Mouse (Mus musculus): Measurements from ENCODE around the gene Efcab14. TPM values are rescaled to one million over a fixed set of nuclear protein-coding genes. Genes with fewer than 3 reads are reported as not detected.

Gene Efcab14
- total and polyA plus RNA-seq, 2 experiments from 2014 or later = 16.2 to 16.7 TPM

DNA sequence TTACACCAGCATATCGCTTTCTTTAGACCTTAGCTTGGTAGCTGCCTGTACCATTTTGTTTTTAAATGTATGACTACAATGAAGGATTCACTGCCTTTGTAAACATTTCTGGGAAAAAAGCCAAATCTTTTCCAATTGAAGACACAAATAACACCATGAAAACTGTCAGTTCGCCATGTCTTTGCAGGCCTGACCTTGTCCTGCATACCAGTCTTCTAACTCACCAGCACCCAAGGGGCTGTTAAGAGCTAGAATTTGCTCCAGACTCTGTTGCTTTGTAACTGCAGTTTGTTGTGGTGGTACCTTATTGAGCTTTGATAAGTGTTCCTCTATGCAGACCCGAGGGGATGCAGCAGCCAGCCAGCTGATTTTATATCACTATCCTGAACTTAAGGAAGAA lies 62.4 kb downstream of the Efcab14 start:
- Histone ChIP-seq H3K4me3 (ENCODE audit: low read depth, low read length) (no peak overlapping the region), H3K27me3 (ENCODE audit: insufficient read depth, low read length) (no peaks in the 10 kb centered on the region), H3K9me3 (ENCODE audit: low read length) (no peaks in the 10 kb centered on the region), H3K27ac (ENCODE audit: low read depth, low read length) (no peak overlapping the region), H3K4me2 (ENCODE audit: low read depth, low read length, poor library complexity, severe bottlenecking) (no peak overlapping the region), H3K36me3 (ENCODE audit: insufficient read depth, low read length) (peaks cover 43% of the 10 kb centered on the region), H3K4me1 (ENCODE audit: insufficient read depth, low read length) (no peaks in the 10 kb centered on the region), H3K9ac (replicated peaks; ENCODE audit: low read length, poor library complexity, severe bottlenecking) (no peak overlapping the region)
- no peak for TF ChIP-seq CTCF (IDR thresholded peaks at IDR 0.05)
- ATAC-seq (ENCODE audit: low FRiP score) (no peak), DNase-seq (ENCODE audit: low spot score) (peak; percentile 24)
- 74% methylated on average over 3 of the region's 3 CpGs for WGBS

DNA sequence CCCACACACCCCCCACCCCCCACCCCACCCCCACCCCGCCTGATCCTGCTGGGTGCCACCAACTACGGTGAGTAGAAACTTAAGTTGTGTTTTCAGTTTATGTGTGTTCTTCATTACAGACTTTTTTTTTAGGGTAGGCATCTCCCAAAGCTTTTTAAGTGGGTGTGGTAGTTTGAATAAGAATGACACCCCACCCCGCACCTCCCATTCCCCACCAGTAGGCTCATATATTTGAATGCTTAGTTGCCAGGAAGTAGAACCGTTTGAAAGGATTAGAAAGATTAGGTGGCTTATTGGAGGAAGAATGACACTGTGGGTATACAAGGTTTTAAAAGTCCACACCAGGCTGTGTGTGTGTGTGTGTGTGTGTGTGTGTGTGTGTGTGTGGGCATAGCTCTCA lies 74.8 kb downstream of the Efcab14 start:
- ATAC-seq (ENCODE audit: low FRiP score) (no peak), DNase-seq (ENCODE audit: low spot score) (no peak)
- Histone ChIP-seq H3K4me2 (ENCODE audit: low read depth, low read length, poor library complexity, severe bottlenecking) (no peak overlapping the region), H3K27me3 (ENCODE audit: insufficient read depth, low read length) (no peaks in the 10 kb centered on the region), H3K9me3 (ENCODE audit: low read length) (no peaks in the 10 kb centered on the region), H3K4me1 (ENCODE audit: insufficient read depth, low read length) (no peaks in the 10 kb centered on the region), H3K9ac (replicated peaks; ENCODE audit: low read length, poor library complexity, severe bottlenecking) (no peak overlapping the region), H3K4me3 (ENCODE audit: low read depth, low read length) (no peak overlapping the region), H3K27ac (ENCODE audit: low read depth, low read length) (no peak overlapping the region), H3K36me3 (ENCODE audit: insufficient read depth, low read length) (peaks cover 19% of the 10 kb centered on the region; the same call in 1 of the 2 replicates)
- no peak for TF ChIP-seq CTCF (IDR thresholded peaks at IDR 0.05)
- WGBS = 78% methylated on average over 4 of the region's 4 CpGs

DNA sequence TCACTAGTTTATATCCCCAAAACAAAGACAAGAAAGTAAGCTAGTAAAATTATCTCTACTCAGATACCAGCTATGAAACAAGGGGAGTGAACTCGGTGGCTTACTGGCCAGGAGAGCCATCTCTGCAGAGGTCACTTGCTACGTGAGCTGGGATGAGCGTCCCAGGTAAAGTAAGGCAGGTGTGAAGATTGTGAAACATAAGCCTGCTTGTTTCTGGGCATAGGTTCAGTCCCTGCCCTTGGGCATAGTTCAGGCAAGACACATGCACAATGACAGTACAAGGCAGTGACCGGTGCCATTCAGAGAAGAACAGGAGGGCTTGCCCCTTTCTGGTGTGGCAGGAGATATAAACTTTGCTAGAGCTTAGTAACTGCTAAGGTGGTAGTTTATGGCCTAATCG lies 78.1 kb downstream of the Efcab14 start:
- TF ChIP-seq CTCF (IDR thresholded peaks at IDR 0.05) = no peak
- peaks cover 19% of the 10 kb centered on the region; the same call in 1 of the 2 replicates for H3K36me3 ChIP-seq (ENCODE audit: insufficient read depth, low read length)
- H3K4me1 ChIP-seq (ENCODE audit: insufficient read depth, low read length) = no peaks in the 10 kb centered on the region
- no peak for DNase-seq (ENCODE audit: low spot score)
- no peaks in the 10 kb centered on the region for H3K27me3 ChIP-seq (ENCODE audit: insufficient read depth, low read length)
- H3K4me3 ChIP-seq (ENCODE audit: low read depth, low read length) = no peak overlapping the region
- H3K9ac ChIP-seq (replicated peaks; ENCODE audit: low read length, poor library complexity, severe bottlenecking) = no peak overlapping the region
- no peak overlapping the region for H3K4me2 ChIP-seq (ENCODE audit: low read depth, low read length, poor library complexity, severe bottlenecking)
- no peaks in the 10 kb centered on the region for H3K9me3 ChIP-seq (ENCODE audit: low read length)
- 95% methylated on average over 5 of the region's 5 CpGs for WGBS
- ATAC-seq (ENCODE audit: low FRiP score) = no peak
- no peak overlapping the region for H3K27ac ChIP-seq (ENCODE audit: low read depth, low read length)

DNA sequence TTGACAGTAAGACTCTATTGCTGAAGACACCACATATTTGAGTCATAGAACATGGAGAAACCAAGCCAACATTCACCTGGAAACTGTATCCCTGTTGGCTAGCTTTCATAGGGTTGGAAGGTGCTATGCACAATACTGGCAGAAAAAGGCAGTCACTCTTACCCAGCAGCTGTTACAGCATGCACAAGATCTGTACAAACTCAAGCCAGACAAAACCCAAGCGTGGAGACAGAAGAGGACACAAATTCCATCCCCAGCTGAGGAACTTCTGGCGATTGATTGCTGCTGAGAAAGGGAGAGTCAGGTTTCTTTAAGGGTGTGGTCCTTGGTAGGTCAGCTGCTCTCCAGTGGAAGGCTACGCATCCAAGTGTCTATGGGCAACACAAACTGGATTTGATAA lies 82.7 kb downstream of the Efcab14 start:
- Histone ChIP-seq H3K9me3 (ENCODE audit: low read length) (no peaks in the 10 kb centered on the region), H3K27me3 (ENCODE audit: insufficient read depth, low read length) (no peaks in the 10 kb centered on the region), H3K4me2 (ENCODE audit: low read depth, low read length, poor library complexity, severe bottlenecking) (no peak overlapping the region), H3K27ac (ENCODE audit: low read depth, low read length) (no peak overlapping the region), H3K9ac (replicated peaks; ENCODE audit: low read length, poor library complexity, severe bottlenecking) (no peak overlapping the region), H3K4me1 (ENCODE audit: insufficient read depth, low read length) (no peaks in the 10 kb centered on the region), H3K4me3 (ENCODE audit: low read depth, low read length) (no peak overlapping the region), H3K36me3 (ENCODE audit: insufficient read depth, low read length) (peaks cover under 1% of the 10 kb centered on the region; the same call in 1 of the 2 replicates)
- DNase-seq (ENCODE audit: low spot score) (no peak), ATAC-seq (ENCODE audit: low FRiP score) (no peak)
- no peak for TF ChIP-seq CTCF (IDR thresholded peaks at IDR 0.05)
- WGBS = 78% methylated on average over 3 of the region's 3 CpGs

DNA sequence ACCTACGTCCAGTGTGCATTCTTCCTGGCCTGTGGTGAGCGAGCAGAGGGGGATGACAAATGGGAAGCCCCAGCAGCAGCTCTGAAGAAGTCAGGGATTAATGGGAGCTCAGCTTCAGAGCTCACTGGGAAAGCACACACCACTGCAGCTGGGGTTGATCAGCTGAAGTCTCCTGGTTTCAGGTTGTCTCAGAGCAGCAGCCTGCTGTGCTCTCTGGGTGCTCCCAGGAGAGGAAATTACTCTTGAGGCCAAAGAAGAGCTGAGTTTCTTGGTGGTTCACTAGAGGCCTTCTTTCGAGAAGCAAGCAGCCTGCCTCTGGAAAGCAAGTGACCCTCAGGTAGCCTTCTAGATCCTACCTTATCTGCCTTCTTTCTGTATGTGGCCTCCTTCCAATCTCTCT lies 83.4 kb downstream of the Efcab14 start:
- Histone ChIP-seq H3K27ac (ENCODE audit: low read depth, low read length) (no peak overlapping the region), H3K4me1 (ENCODE audit: insufficient read depth, low read length) (no peaks in the 10 kb centered on the region), H3K27me3 (ENCODE audit: insufficient read depth, low read length) (no peaks in the 10 kb centered on the region), H3K4me3 (ENCODE audit: low read depth, low read length) (no peak overlapping the region), H3K9me3 (ENCODE audit: low read length) (no peaks in the 10 kb centered on the region), H3K9ac (replicated peaks; ENCODE audit: low read length, poor library complexity, severe bottlenecking) (no peak overlapping the region), H3K4me2 (ENCODE audit: low read depth, low read length, poor library complexity, severe bottlenecking) (no peak overlapping the region), H3K36me3 (ENCODE audit: insufficient read depth, low read length) (no peaks in the 10 kb centered on the region)
- no peak for ATAC-seq (ENCODE audit: low FRiP score)
- 77% methylated on average over 3 of the region's 3 CpGs for WGBS
- DNase-seq (ENCODE audit: low spot score) = no peak
- no peak for TF ChIP-seq CTCF (IDR thresholded peaks at IDR 0.05)

DNA sequence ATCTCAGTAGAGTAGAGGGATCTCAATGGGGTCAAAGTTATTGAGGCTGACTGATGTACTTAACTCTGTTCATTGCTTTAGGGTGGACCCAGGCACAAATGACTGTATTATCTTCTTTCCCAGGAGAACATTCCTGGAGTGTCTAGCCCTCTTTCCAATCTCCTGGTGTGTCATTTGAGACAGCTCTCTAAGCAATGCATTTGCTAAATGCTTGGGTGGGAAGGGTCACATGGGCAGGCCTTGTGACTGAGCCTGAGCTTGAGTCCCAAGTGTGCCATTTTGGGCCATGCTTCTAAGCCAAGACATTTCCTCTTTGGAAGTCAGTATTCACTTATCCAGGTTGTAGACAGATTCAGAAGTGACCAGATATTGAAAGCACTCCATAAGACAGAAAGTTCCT lies 83.9 kb downstream of the Efcab14 start:
- no peaks in the 10 kb centered on the region for H3K36me3 ChIP-seq (ENCODE audit: insufficient read depth, low read length)
- H3K27ac ChIP-seq (ENCODE audit: low read depth, low read length) = no peak overlapping the region
- no peaks in the 10 kb centered on the region for H3K4me1 ChIP-seq (ENCODE audit: insufficient read depth, low read length)
- no peaks in the 10 kb centered on the region for H3K27me3 ChIP-seq (ENCODE audit: insufficient read depth, low read length)
- no peak overlapping the region for H3K9ac ChIP-seq (replicated peaks; ENCODE audit: low read length, poor library complexity, severe bottlenecking)
- H3K4me3 ChIP-seq (ENCODE audit: low read depth, low read length) = no peak overlapping the region
- TF ChIP-seq CTCF (IDR thresholded peaks at IDR 0.05) = no peak
- DNase-seq (ENCODE audit: low spot score) (no peak), ATAC-seq (ENCODE audit: low FRiP score) (no peak)
- H3K4me2 ChIP-seq (ENCODE audit: low read depth, low read length, poor library complexity, severe bottlenecking) = no peak overlapping the region
- no peaks in the 10 kb centered on the region for H3K9me3 ChIP-seq (ENCODE audit: low read length)

Data from midbrain, postnatal 0 days (tissue).